Mouse (Mus musculus) forebrain, embryonic 11.5 days (tissue): ENCODE measurements at regions not wholly inside any gene's neighbourhood (a gene's known extent, or its start where the extent isn't known, plus 50 kb on each side); places are given as distances from the start of the nearest gene placed in this dataset.

Experiments used
- ATAC-seq: fragments of 200-750 bp; cut with Nextera tagmentation; replicated peaks from 2 replicates; pipeline ENCODE4 v1.8.0; 2017; ENCODE audit warnings: moderate TSS enrichment; ENCODE audit not compliant: low FRiP score
- DNase-seq: peaks from one replicate; pipeline ENCODE4 v3.0.0-alpha.2; 2017; ENCODE audit warnings: low spot score
- H3K27ac ChIP-seq: fragments of 300-500 bp; sonication (generic); 2 replicates; pipeline ENCODE4 v1.5.1; 2014; ENCODE audit warnings: low read depth, low read length
- H3K27me3 ChIP-seq: fragments of 300-500 bp; sonication (generic); 2 replicates; pipeline ENCODE4 v1.6.1; 2014; ENCODE audit warnings: mild to moderate bottlenecking, low read length, mixed read lengths; ENCODE audit not compliant: control insufficient read depth, insufficient read depth
- H3K36me3 ChIP-seq: fragments of 300-500 bp; sonication (generic); 2 replicates; pipeline ENCODE4 v1.6.1; 2014; ENCODE audit warnings: mild to moderate bottlenecking, low read length, moderate library complexity, mixed read lengths; ENCODE audit not compliant: control insufficient read depth, insufficient read depth
- H3K4me1 ChIP-seq: fragments of 300-500 bp; sonication (generic); replicated peaks from 2 replicates; pipeline ENCODE4 v1.6.1; 2014; ENCODE audit warnings: low read length, mixed read lengths; ENCODE audit not compliant: control insufficient read depth, insufficient read depth
- H3K4me2 ChIP-seq: fragments of 300-500 bp; sonication (generic); 2 replicates; pipeline ENCODE4 v1.6.1; 2014; ENCODE audit warnings: low read depth, mild to moderate bottlenecking, low read length, moderate library complexity, mixed read lengths; ENCODE audit not compliant: severe bottlenecking
- H3K4me3 ChIP-seq: fragments of 300-500 bp; sonication (generic); 2 replicates; pipeline ENCODE4 v1.5.1; 2014; ENCODE audit warnings: low read depth, low read length
- H3K9ac ChIP-seq: fragments of 300-500 bp; sonication (generic); 2 replicates; pipeline ENCODE4 v1.6.1; 2014; ENCODE audit warnings: low read length
- H3K9me3 ChIP-seq: fragments of 300-500 bp; sonication (generic); 2 replicates; pipeline ENCODE4 v1.6.1; 2016; ENCODE audit warnings: low read length, mixed read lengths; ENCODE audit not compliant: control insufficient read depth
- WGBS: fragments of 180-500 bp; shearing (Covaris S2); extraction: QIAGEN DNeasy Blood & Tissue Kit; methylation state at CpG from one replicate; pipeline ENCODE4 v1.1.7; 2014; 5-methylcytosine and 5-hydroxymethylcytosine counted together

DNA sequence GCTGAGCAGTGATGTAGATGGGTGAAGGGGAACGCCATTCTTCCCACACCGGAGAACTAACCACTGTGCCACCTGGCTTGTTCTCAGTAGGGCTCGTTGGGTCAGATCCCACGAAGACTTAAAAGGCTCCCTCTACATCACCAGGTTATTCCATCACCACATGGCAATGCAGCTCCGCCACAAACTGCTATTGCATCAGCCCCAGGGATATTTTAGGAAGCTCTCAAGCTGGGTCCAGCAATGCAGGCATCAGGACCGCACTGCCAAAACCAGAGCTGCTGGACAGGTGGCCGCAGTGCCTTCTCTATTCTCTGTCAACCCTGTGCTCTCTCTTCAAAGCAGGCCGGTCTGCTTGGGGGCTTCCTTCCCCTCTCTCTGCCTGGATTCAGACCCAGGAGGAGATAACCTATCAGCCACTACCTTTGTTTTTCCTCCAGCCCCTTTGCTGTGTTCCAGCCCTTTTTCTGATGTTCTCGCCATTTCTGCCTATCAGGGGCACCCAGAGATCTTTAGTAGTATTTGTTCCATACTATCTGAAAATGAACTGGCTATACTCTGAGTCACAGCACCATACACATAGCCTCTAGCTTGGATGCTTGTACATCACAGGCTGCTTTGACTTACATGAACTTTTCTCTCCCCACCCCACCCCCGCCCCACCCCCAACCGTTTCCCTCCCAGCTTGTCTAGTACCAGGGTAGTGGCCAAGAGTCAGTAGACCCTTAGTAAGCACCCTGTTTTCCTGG is 87.8 kb upstream of the Ssbp2 start:
- ATAC-seq (no peak), DNase-seq (no peak)
- peak overlapping the region; percentile 99 for H3K27ac ChIP-seq
- no peaks in the 10 kb centered on the region for H3K9me3 ChIP-seq
- no peaks in the 10 kb centered on the region for H3K27me3 ChIP-seq
- H3K36me3 ChIP-seq, result no peaks in the 10 kb centered on the region
- no peak overlapping the region for H3K4me3 ChIP-seq
- WGBS, result 73% methylated on average over 11 of the region's 11 CpGs
- H3K4me1 ChIP-seq, result peaks cover 26% of the 10 kb centered on the region
- no peak overlapping the region for H3K9ac ChIP-seq
- no peak overlapping the region for H3K4me2 ChIP-seq

DNA sequence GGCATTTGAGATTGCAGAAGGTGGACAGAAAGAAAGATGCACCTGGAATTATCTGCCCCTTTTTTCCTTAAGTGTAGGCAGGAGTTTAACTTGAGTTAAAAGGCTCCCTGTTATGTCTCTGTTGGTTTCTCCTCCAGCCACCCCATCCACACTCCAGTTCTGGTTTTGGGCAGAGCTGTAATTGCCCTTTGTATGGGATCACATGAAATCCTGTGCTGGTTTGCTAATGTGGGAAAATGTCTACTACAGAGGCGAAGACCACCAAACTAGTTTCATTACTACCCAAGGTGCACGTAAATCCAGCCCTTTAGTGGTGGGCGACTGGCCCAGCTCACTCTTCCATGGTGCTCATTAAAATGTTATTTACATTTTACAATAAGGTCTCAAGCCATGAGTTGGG is 85.9 kb upstream of the Ssbp2 start:
- ATAC-seq (peak; percentile 32), DNase-seq (peak; percentile 75)
- H3K4me2 ChIP-seq, result no peak overlapping the region
- no peak overlapping the region for H3K9ac ChIP-seq
- no peak overlapping the region for H3K4me3 ChIP-seq
- H3K9me3 ChIP-seq, result no peaks in the 10 kb centered on the region
- H3K27me3 ChIP-seq, result no peaks in the 10 kb centered on the region
- H3K4me1 ChIP-seq, result peaks cover 26% of the 10 kb centered on the region
- H3K36me3 ChIP-seq, result no peaks in the 10 kb centered on the region
- peak overlapping the region; percentile 8; the same call in 1 of the 2 replicates for H3K27ac ChIP-seq
- WGBS, result 2% methylated on average over 3 of the region's 3 CpGs

DNA sequence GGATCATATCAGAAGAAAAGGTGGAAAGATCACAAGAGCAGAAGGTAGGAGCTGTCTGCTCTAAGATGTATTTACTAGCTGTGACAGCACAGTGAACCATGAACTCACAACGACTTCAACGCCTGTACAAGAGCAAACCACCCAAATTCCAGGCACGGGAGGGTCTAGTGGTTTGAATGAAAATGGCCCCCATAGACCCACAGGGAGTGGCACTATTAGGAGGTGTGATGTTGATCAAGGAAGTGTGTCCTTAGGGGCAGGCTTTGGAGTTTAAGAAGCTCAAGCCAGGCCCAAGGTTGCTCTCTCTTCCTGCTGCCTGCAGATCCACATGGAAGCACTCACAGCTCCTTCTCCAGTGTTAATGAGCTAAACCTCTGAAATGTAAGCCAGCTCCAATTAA is 83.5 kb upstream of the Ssbp2 start:
- Histone ChIP-seq H3K9ac (no peak overlapping the region), H3K36me3 (no peaks in the 10 kb centered on the region), H3K27ac (no peak overlapping the region), H3K9me3 (no peaks in the 10 kb centered on the region), H3K4me2 (no peak overlapping the region), H3K27me3 (no peaks in the 10 kb centered on the region), H3K4me1 (peaks cover 18% of the 10 kb centered on the region), H3K4me3 (no peak overlapping the region)
- 93% methylated on average over 3 of the region's 3 CpGs for WGBS
- DNase-seq (no peak), ATAC-seq (no peak)

DNA sequence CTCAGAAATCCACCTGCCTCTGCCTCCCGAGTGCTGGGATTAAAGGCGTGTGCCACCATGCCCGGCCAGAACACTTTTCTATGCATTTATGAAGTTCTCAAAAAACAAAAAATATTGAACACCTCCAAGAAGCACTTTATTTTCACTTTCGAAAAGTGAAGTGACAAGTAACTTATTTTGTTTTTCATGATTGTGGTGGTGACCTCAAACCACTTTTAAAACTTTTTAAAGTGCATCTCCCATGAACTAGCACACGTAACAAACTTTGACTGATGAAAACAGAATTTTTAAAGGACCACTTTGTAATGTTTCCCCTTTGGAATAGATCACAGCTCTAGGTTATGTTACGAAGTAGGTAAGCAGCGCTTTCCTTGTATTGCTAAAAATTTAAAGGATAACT is 82.7 kb upstream of the Ssbp2 start:
- WGBS, result 94% methylated on average over 7 of the region's 7 CpGs
- no peaks in the 10 kb centered on the region for H3K9me3 ChIP-seq
- no peak for ATAC-seq
- H3K4me1 ChIP-seq, result peaks cover 10% of the 10 kb centered on the region; the same call in 1 of the 2 replicates
- no peak overlapping the region for H3K4me2 ChIP-seq
- H3K27ac ChIP-seq, result no peak overlapping the region
- DNase-seq, result no peak
- no peaks in the 10 kb centered on the region for H3K36me3 ChIP-seq
- no peak overlapping the region for H3K9ac ChIP-seq
- H3K4me3 ChIP-seq, result no peak overlapping the region
- no peaks in the 10 kb centered on the region for H3K27me3 ChIP-seq

DNA sequence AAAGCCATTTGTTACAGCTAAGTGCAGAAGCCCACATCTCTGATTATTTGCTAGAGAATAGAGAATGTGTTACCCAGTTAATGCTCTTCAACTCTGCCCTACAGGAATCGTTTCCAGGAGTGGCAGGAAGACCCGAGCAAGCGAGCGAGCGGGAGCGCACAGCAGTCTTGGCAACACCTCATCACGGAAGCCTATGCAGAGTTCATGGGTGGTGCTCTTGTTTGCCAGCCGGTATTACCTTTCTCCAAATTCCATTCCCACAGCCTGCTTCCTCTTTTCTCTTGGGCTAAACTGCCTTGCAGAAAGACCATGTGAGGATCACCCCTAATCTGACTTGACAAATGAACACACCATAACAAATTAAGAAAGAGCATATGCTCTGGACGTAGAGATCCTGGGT is 82.1 kb upstream of the Ssbp2 start:
- Histone ChIP-seq H3K4me3 (no peak overlapping the region), H3K4me1 (peaks cover 5% of the 10 kb centered on the region; the same call in 1 of the 2 replicates), H3K27me3 (no peaks in the 10 kb centered on the region), H3K9me3 (no peaks in the 10 kb centered on the region), H3K36me3 (no peaks in the 10 kb centered on the region), H3K27ac (no peak overlapping the region), H3K9ac (no peak overlapping the region), H3K4me2 (no peak overlapping the region)
- DNase-seq, result no peak
- WGBS, result 79% methylated on average over 9 of the region's 9 CpGs
- no peak for ATAC-seq

DNA sequence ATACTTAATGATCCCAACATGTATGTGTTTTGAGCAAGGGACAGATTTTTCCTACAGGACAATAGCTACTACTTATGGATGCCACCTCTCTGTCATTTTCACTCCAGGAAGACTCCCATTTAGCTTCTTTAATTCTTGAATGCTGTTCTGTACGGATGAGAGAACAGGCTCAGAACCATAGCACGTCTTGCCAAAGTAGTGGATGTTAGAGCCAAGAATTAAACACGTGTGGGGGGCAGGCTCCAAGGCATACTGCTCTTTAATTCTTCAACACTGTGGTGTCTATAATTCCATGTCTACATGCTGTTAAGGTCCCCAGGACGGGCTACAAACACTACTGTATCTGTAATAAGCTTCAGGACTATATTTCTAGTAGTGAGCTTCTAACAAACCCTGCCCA is 74.7 kb upstream of the Ssbp2 start:
- ATAC-seq (no peak), DNase-seq (no peak)
- WGBS, result 76% methylated on average over 4 of the region's 4 CpGs
- H3K9me3 ChIP-seq, result no peaks in the 10 kb centered on the region
- no peak overlapping the region for H3K27ac ChIP-seq
- H3K4me3 ChIP-seq, result no peak overlapping the region
- H3K4me2 ChIP-seq, result no peak overlapping the region
- no peaks in the 10 kb centered on the region for H3K36me3 ChIP-seq
- H3K4me1 ChIP-seq, result peaks cover 5% of the 10 kb centered on the region
- H3K27me3 ChIP-seq, result no peaks in the 10 kb centered on the region
- no peak overlapping the region for H3K9ac ChIP-seq

DNA sequence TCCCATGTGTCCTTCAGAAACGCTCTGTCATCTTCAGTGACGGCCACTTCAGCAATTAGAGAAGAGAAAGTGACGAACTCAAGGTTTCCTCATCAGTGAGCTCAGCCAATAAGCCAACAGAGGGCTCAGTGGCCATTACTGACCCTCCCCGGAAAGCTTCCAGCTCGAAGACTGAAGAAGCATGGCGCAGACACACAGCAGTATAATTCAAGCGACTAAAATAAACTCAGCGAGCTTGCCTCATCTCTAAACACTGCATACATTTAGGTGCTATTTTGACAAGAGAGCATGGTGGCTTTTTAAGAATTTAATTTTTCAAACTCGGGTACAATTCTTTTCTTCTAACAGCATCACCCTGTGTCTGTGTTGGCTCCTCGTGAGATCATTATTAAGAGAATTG is 72.2 kb upstream of the Ssbp2 start:
- no peak overlapping the region for H3K9ac ChIP-seq
- no peak overlapping the region for H3K27ac ChIP-seq
- H3K4me3 ChIP-seq, result no peak overlapping the region
- H3K36me3 ChIP-seq, result no peaks in the 10 kb centered on the region
- no peaks in the 10 kb centered on the region for H3K9me3 ChIP-seq
- no peak for ATAC-seq
- H3K27me3 ChIP-seq, result no peaks in the 10 kb centered on the region
- WGBS, result 57% methylated on average over 10 of the region's 10 CpGs
- H3K4me2 ChIP-seq, result no peak overlapping the region
- DNase-seq, result no peak
- H3K4me1 ChIP-seq, result peaks cover 7% of the 10 kb centered on the region

DNA sequence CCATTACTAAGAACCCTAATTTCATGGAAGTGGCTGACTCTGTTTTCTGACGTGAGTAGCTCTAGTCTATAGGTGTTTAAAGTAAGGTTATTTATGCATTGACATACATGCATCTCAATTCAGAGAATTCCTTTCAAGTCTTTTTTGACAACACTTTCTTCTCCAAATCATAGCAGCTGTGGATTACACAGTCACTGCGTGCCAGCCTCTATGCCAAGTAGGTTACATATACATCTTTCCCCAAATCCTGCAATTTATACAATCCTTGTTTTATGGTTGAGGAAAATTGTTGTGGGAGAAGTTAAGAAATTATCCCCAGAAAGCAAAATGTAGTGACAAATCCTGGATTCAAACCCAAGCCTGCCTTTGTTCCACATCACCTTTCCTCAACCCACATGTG is 56.5 kb upstream of the Ssbp2 start:
- H3K27ac ChIP-seq, result no peak overlapping the region
- H3K36me3 ChIP-seq, result no peaks in the 10 kb centered on the region
- H3K4me1 ChIP-seq, result no peaks in the 10 kb centered on the region
- H3K9ac ChIP-seq, result no peak overlapping the region
- DNase-seq (no peak), ATAC-seq (no peak)
- no peak overlapping the region for H3K4me2 ChIP-seq
- H3K9me3 ChIP-seq, result no peaks in the 10 kb centered on the region
- H3K4me3 ChIP-seq, result no peak overlapping the region
- WGBS, result 83% methylated on average over 2 of the region's 2 CpGs
- no peaks in the 10 kb centered on the region for H3K27me3 ChIP-seq

DNA sequence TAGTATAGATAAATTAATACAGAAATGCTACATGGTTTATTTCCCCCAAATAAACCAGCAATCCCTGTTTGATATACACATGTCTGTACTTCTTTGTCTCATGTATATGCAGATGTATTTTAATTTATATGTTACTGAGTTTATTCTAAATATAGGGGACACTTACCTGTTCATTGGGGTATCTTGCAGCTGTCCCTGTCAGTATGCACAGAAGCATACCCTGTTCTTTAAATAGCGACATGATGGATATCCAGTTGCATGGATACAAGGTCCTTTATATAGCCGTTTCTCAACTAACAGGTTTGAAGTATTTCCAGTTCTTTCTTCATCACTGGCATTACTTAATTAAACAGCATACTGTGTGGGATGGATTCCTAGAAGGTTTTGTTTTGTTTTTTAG is 55.1 kb upstream of the Ssbp2 start:
- Histone ChIP-seq H3K27me3 (no peaks in the 10 kb centered on the region), H3K9ac (no peak overlapping the region), H3K4me3 (no peak overlapping the region), H3K27ac (no peak overlapping the region), H3K4me2 (no peak overlapping the region), H3K4me1 (no peaks in the 10 kb centered on the region), H3K36me3 (no peaks in the 10 kb centered on the region), H3K9me3 (no peaks in the 10 kb centered on the region)
- 97% methylated on average over 2 of the region's 2 CpGs for WGBS
- no peak for ATAC-seq
- no peak for DNase-seq
